Mouse (Mus musculus): ENCODE data around the gene Scyl1. TPM values are rescaled to one million over a fixed set of nuclear protein-coding genes. Genes with fewer than 3 reads are reported as not detected.
A peak's percentile ranks its signal among the peaks of the same experiment; 100 is the strongest.

Scyl1 gene
- polyA plus RNA-seq, 1 experiment: 113 TPM

- H3K4me1 ChIP-seq (replicated peaks; ENCODE audit: control insufficient read depth, insufficient read depth, low read length): peaks cover 15% of the 10 kb centered on the region
- TF ChIP-seq CTCF (IDR thresholded peaks at IDR 0.05; ENCODE audit: borderline replicate concordance, control insufficient read depth, extremely low read depth, insufficient read depth, low read length, poor library complexity) (no peak), POLR2A (IDR thresholded peaks at IDR 0.05; ENCODE audit: control insufficient read depth, extremely low read depth, insufficient read depth, low read length, poor library complexity) (no peak)
- peak overlapping the region; percentile 19; the same call in 1 of the 2 replicates for H3K27ac ChIP-seq (ENCODE audit: control insufficient read depth, insufficient read depth, low read length)
- peak overlapping the region; percentile 99 for H3K4me3 ChIP-seq (ENCODE audit: control insufficient read depth, insufficient read depth, low read length)
- WGBS: under 1% methylated on average over 10 of the region's 10 CpGs
- no peaks in the 10 kb centered on the region for H3K27me3 ChIP-seq (ENCODE audit: control insufficient read depth, insufficient read depth, low read length)
- H3K36me3 ChIP-seq (ENCODE audit: control insufficient read depth, insufficient read depth, low read length): peaks cover 39% of the 10 kb centered on the region
- DNase-seq: no peak
Observed at GRCm38 (mm10) chr19:5799566-5800349, 28.5 kb upstream of the Scyl1 start.

- TF ChIP-seq POLR2A (IDR thresholded peaks at IDR 0.05; ENCODE audit: control insufficient read depth, extremely low read depth, insufficient read depth, low read length, poor library complexity) (no peak), CTCF (IDR thresholded peaks at IDR 0.05; ENCODE audit: borderline replicate concordance, control insufficient read depth, extremely low read depth, insufficient read depth, low read length, poor library complexity) (no peak)
- Histone ChIP-seq H3K36me3 (ENCODE audit: control insufficient read depth, insufficient read depth, low read length) (peaks cover 39% of the 10 kb centered on the region), H3K4me1 (replicated peaks; ENCODE audit: control insufficient read depth, insufficient read depth, low read length) (peaks cover 11% of the 10 kb centered on the region; the same call in 1 of the 2 replicates), H3K27ac (ENCODE audit: control insufficient read depth, insufficient read depth, low read length) (no peak overlapping the region), H3K27me3 (ENCODE audit: control insufficient read depth, insufficient read depth, low read length) (no peaks in the 10 kb centered on the region), H3K4me3 (ENCODE audit: control insufficient read depth, insufficient read depth, low read length) (peak overlapping the region; percentile 39)
- DNase-seq: no peak
- WGBS: 1% methylated on average over 7 of the region's 7 CpGs
Observed at GRCm38 (mm10) chr19:5798700-5799479, 27.7 kb upstream of the Scyl1 start.

- DNase-seq: no peak
- H3K27me3 ChIP-seq (ENCODE audit: control insufficient read depth, insufficient read depth, low read length): no peaks in the 10 kb centered on the region
- peaks cover 13% of the 10 kb centered on the region; the same call in 1 of the 2 replicates for H3K4me1 ChIP-seq (replicated peaks; ENCODE audit: control insufficient read depth, insufficient read depth, low read length)
- WGBS: 10% methylated on average over 7 of the region's 7 CpGs
- no peak for TF ChIP-seq POLR2A (IDR thresholded peaks at IDR 0.05; ENCODE audit: control insufficient read depth, extremely low read depth, insufficient read depth, low read length, poor library complexity)
- TF ChIP-seq CTCF (IDR thresholded peaks at IDR 0.05; ENCODE audit: borderline replicate concordance, control insufficient read depth, extremely low read depth, insufficient read depth, low read length, poor library complexity): no peak
- H3K36me3 ChIP-seq (ENCODE audit: control insufficient read depth, insufficient read depth, low read length): peaks cover 39% of the 10 kb centered on the region
- peak overlapping the region; percentile 31; the same call in 1 of the 2 replicates for H3K4me3 ChIP-seq (ENCODE audit: control insufficient read depth, insufficient read depth, low read length)
- no peak overlapping the region for H3K27ac ChIP-seq (ENCODE audit: control insufficient read depth, insufficient read depth, low read length)
Observed at GRCm38 (mm10) chr19:5797381-5798111, 26.3 kb upstream of the Scyl1 start.

DNA sequence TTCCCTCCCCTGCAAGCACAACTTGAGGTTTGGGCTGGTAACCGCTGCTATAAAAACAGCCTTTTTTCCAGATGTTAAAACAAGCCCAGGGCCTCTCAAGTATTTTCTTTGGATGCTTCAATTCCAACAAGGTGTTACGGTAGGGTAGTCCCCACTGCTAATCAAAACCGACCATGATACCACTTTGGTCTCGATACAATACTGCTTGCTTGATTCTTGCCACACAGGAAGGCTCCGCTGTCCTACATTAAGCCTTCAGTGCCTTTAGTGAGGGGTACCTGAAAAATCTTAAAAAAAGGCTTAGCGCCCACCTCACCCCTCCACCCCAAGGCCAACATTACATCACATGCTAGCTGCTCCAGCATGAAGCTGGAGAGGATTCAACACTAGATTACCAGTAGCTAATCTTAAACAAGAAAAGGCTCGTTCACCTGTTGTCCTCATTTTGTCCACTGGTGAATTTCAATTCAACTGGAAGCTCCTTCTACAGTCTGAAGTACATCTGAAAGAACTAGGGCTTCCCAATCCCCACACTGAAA is 25.4 kb upstream of the Scyl1 start:
- Histone ChIP-seq H3K4me3 (ENCODE audit: control insufficient read depth, insufficient read depth, low read length) (no peak overlapping the region), H3K27ac (ENCODE audit: control insufficient read depth, insufficient read depth, low read length) (no peak overlapping the region), H3K27me3 (ENCODE audit: control insufficient read depth, insufficient read depth, low read length) (no peaks in the 10 kb centered on the region), H3K4me1 (replicated peaks; ENCODE audit: control insufficient read depth, insufficient read depth, low read length) (peaks cover 13% of the 10 kb centered on the region; the same call in 1 of the 2 replicates), H3K36me3 (ENCODE audit: control insufficient read depth, insufficient read depth, low read length) (peaks cover 39% of the 10 kb centered on the region)
- no peak for DNase-seq
- TF ChIP-seq CTCF (IDR thresholded peaks at IDR 0.05; ENCODE audit: borderline replicate concordance, control insufficient read depth, extremely low read depth, insufficient read depth, low read length, poor library complexity): no peak
- TF ChIP-seq POLR2A (IDR thresholded peaks at IDR 0.05; ENCODE audit: control insufficient read depth, extremely low read depth, insufficient read depth, low read length, poor library complexity): no peak
- WGBS: 83% methylated on average over 7 of the region's 7 CpGs

DNA sequence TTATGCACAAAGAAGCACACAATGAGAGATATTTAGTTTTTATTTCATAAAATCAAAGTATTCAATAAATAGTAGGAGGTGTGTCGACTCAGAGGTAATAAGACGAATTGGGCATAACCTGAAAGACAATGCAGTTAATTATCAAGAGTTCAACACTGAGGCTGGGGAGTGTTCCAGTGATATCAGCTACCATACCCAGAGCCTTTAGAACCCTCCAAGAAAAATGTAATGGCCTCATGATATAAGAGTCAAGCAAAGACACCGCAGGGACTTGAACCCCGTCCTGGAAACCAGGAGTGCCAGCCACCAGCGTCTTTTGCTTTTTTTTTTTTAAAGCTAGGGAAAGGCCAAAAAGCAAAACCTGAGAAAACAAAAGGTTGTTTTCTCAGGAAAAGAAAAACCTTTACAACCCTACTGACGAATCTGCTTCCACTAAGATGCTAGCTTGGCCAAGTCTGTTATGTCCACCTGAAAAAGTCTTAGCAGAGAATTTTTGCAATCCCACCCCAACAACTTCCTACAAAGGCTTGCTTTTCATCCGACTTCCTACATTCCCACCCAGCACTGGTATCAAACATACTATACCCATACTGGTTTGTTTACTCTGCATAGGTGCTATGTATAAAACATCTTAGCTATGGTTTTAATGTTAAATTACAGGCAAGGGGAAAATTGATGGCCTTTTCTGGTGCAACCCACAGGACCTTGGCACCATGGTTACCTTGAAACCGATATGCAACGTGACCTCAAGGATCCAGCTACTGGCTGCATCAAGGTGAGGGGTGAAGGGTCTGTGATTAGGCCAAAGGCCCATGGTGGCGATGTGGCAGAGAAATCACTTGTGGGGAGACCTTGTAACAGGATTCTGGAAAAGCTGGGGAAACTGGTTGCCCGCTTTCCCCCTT is 24.7 kb upstream of the Scyl1 start:
- WGBS: 87% methylated on average over 11 of the region's 11 CpGs
- Histone ChIP-seq H3K27me3 (ENCODE audit: control insufficient read depth, insufficient read depth, low read length) (no peaks in the 10 kb centered on the region), H3K27ac (ENCODE audit: control insufficient read depth, insufficient read depth, low read length) (no peak overlapping the region), H3K36me3 (ENCODE audit: control insufficient read depth, insufficient read depth, low read length) (peaks cover 39% of the 10 kb centered on the region), H3K4me1 (replicated peaks; ENCODE audit: control insufficient read depth, insufficient read depth, low read length) (peaks cover 13% of the 10 kb centered on the region; the same call in 1 of the 2 replicates), H3K4me3 (ENCODE audit: control insufficient read depth, insufficient read depth, low read length) (no peak overlapping the region)
- no peak for TF ChIP-seq CTCF (IDR thresholded peaks at IDR 0.05; ENCODE audit: borderline replicate concordance, control insufficient read depth, extremely low read depth, insufficient read depth, low read length, poor library complexity)
- TF ChIP-seq POLR2A (IDR thresholded peaks at IDR 0.05; ENCODE audit: control insufficient read depth, extremely low read depth, insufficient read depth, low read length, poor library complexity): no peak
- no peak for DNase-seq

All from thymus, adult 2 months (tissue).